13 mouse cellular contexts compared by ENCODE assay signal in genomic region chr10:120678277-120678676, GRCm38 (mm10).
"Had no signal": no experiment of that assay in that cellular context is flagged by ENCODE, and none has a peak within 500 bp of the region (broad histone marks: within the 10 kb centered on the region; RNA-seq: fewer than 3 reads in every experiment).

No protein-coding gene starts in this region.

- ATAC-seq: lung, postnatal 0 days had no signal

- H3K9ac ChIP-seq: liver, embryonic 15.5 days; midbrain, embryonic 12.5 days had no signal

- DNase-seq: kidney, adult 8-10 months; kidney, postnatal 36 days; layer of hippocampus, adult 9-11 months; layer of hippocampus, postnatal 36 days; left cerebral cortex, postnatal 4 days; lung, adult 2 months; lung, postnatal 36 days; right cerebral cortex, postnatal 14 days; thymus, postnatal 36 days had no signal

- H3K27me3 ChIP-seq: liver, embryonic 15.5 days; midbrain, embryonic 12.5 days had no signal

- H3K9me3 ChIP-seq: liver, embryonic 15.5 days; midbrain, embryonic 12.5 days had no signal

- H3K4me3 ChIP-seq: liver, embryonic 15.5 days; midbrain, embryonic 12.5 days had no signal

- H3K27ac ChIP-seq: liver, embryonic 15.5 days; midbrain, embryonic 12.5 days had no signal

- H3K36me3 ChIP-seq: liver, embryonic 15.5 days; midbrain, embryonic 12.5 days had no signal

- H3K4me1 ChIP-seq: midbrain, embryonic 12.5 days had no signal

- H3K4me2 ChIP-seq: liver, embryonic 11.5 days; liver, embryonic 15.5 days; midbrain, embryonic 12.5 days had no signal
